Mouse (Mus musculus): ENCODE measurements at regions not wholly inside any gene's neighbourhood (a gene's known extent, or its start where the extent isn't known, plus 50 kb on each side); places are given as distances from the start of the nearest gene placed in this dataset.

- DNase-seq: no peak
- intact Hi-C loops (cut with DNase I; ENCODE audit: low total_unique reads): no loop called here
These were observed 623.0 kb upstream of the Cdh11 start for GRCm38 (mm10) chr8:103408411-103408810.

- no peak for DNase-seq
- intact Hi-C loops (cut with DNase I; ENCODE audit: low total_unique reads): no loop called here
These were observed 623.7 kb upstream of the Cdh11 start for GRCm38 (mm10) chr8:103409121-103409551.

DNA sequence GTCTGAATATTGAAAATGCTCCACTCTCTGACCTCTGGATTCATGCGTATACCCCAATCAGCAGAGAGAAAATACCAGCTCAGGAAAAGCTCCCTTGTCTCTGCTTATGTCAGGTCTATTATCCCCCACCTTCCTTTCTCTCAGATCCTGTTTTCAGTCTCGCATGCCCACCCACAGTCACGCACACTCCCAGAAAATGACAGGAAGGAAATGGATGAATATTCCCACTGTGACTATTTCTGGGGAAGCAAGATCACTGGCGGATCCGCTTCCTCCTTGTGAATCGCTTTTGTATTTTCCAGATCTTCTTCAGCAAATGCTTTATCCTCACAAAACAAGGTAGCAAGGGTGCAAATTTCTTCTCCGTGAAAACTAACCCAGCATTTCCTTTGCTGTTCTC is 627.3 kb upstream of the Cdh11 start:
- no peak for DNase-seq
- intact Hi-C loops (cut with DNase I; ENCODE audit: low total_unique reads): no loop called here

- DNase-seq: no peak
- intact Hi-C loops (cut with DNase I; ENCODE audit: low total_unique reads): no loop called here
These were observed 628.4 kb upstream of the Cdh11 start for GRCm38 (mm10) chr8:103413589-103414575.

- no peak for DNase-seq
These were observed 637.0 kb upstream of the Cdh11 start for GRCm38 (mm10) chr8:103422313-103422973.

DNA sequence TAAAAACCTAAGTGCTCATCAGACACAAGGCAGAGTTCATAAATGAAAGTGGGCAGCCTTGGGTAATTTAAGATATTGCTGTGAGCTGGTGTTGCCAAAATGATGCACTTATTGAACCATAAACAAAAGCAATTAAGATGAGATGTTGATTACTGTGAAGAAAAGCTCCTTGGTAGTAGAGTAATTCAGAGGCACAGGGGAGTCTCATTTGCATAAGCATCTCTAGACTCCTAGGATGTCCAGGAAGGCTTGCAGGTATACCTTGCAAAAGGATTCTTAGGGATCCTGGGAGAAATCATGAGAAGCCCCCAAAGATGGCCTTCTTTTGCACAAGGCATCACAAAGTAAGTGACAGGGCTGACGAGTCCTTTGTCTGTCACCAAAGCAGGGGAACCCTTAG is 640.5 kb upstream of the Cdh11 start:
- DNase-seq: no peak
- intact Hi-C loops (cut with DNase I; ENCODE audit: low total_unique reads): no loop called here

More at GRCm38 (mm10) chr8:103422313-103422973, 637.0 kb upstream of the Cdh11 start:
- intact Hi-C loops (cut with DNase I; ENCODE audit: low total_unique reads): no loop called here

GRCm38 (mm10) chr8:103430874-103431492 is 645.5 kb upstream of the Cdh11 start:
- intact Hi-C loops (cut with DNase I; ENCODE audit: low total_unique reads): no loop called here

GRCm38 (mm10) chr8:103433532-103434105 is 648.2 kb upstream of the Cdh11 start:
- intact Hi-C loops (cut with DNase I; ENCODE audit: low total_unique reads): no loop called here
- DNase-seq: no peak

More at GRCm38 (mm10) chr8:103430874-103431492, 645.5 kb upstream of the Cdh11 start:
- DNase-seq: no peak

DNA sequence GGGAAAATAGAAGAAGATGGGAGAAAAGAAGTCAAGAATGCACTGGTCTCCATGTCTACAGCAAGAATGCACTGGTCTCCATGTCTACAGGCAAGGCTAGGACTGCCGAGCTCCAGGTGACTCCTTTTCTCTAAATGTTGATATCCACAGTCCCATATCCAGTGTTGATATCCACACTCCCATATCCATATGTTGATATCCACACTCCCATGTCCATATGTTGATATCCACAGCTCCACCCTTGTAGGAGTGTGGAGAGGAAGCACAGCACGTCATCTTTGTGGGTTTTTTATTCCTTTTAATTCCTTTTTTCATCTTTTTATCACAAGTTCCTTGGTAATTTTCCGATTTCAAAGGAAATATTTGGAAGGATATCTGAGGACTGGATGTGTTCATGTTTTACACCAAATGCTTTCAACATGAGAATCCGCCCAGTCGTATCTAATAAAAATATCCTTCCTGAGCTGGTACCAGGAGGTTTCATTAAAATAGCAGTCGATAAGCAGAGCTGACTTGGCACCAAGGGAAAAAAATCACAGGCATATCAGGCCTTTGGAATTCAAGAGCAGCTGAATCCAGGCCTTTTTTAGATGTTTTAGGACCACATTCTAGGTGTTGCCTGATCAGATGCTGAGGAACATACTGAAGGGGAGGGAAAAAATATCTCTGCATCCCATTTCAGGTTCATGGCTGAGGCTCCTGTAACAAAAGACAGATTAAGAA is 653.7 kb upstream of the Cdh11 start:
- intact Hi-C loops (cut with DNase I; ENCODE audit: low total_unique reads): no loop called here

DNA sequence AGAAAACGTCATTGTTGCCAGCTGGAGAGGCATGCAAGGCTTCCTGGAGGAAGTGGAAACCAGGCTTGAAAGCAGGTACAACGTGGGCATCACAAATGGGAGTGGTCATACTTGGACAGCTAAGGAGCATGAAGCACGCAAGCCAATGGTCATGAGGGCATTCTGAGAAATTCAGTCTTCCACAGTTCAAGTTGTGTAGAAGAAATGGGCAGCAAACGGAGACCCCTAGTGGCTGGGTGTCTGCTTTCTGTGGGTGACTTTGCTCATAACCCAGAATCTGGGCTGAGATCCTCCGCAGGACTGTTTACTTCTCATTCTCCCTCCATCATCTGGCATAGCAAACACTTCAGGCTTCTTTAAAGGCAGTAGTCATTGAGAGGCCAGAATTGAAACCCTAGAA is 655.7 kb upstream of the Cdh11 start:
- DNase-seq: no peak
- intact Hi-C loops (cut with DNase I; ENCODE audit: low total_unique reads): no loop called here

More for the DNA sequence above, 653.7 kb upstream of the Cdh11 start:
- no peak for DNase-seq

- DNase-seq: no peak
- intact Hi-C loops (cut with DNase I; ENCODE audit: low total_unique reads): no loop called here
These were observed 657.1 kb upstream of the Cdh11 start for GRCm38 (mm10) chr8:103442420-103443125.

DNA sequence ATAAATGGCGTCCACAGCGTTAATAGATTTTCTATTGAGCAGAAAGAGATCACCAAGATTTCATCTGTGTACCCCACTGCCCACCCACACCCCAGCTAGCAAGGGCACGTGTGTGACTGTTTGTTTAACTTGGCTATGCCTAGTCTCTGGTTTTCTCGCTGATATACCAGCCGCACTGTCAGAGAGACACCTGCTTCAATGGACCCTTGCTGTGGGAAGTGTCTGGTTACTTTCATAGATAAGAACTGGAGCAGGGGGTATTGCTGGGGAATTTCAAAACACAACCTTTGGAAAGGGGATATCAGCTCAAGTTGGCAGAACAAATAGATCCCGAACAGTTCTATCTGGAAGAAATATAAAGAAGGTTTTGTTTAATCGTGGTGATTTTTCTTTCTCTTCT is 656.8 kb upstream of the Cdh5 start:
- DNase-seq: no peak
- intact Hi-C loops (cut with DNase I; ENCODE audit: low total_unique reads): no loop called here

DNA sequence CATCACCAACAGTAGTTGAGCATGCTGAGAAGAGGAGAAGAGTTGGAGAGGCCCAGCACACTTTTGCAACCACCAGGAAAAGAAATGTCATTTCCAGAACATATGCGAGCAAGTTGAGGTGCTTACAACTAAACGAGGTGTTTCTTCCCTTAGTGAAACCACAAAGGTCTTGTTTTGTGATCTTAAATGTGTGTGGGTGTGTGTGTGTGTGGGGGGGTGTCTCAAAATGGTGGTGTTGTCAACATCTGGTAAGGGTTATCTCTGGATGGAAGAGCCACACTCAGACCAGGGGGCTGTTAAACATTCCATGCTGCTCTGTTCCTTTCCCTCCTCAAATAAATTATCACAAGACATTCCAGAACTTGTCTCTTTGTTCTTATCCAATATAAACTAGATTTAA is 656.0 kb upstream of the Cdh5 start:
- intact Hi-C loops (cut with DNase I; ENCODE audit: low total_unique reads): no loop called here

GRCm38 (mm10) chr8:103447916-103448315 is 653.5 kb upstream of the Cdh5 start:
- no peak for DNase-seq
- intact Hi-C loops (cut with DNase I; ENCODE audit: low total_unique reads): no loop called here

More for the DNA sequence above, 656.0 kb upstream of the Cdh5 start:
- DNase-seq: no peak

DNA sequence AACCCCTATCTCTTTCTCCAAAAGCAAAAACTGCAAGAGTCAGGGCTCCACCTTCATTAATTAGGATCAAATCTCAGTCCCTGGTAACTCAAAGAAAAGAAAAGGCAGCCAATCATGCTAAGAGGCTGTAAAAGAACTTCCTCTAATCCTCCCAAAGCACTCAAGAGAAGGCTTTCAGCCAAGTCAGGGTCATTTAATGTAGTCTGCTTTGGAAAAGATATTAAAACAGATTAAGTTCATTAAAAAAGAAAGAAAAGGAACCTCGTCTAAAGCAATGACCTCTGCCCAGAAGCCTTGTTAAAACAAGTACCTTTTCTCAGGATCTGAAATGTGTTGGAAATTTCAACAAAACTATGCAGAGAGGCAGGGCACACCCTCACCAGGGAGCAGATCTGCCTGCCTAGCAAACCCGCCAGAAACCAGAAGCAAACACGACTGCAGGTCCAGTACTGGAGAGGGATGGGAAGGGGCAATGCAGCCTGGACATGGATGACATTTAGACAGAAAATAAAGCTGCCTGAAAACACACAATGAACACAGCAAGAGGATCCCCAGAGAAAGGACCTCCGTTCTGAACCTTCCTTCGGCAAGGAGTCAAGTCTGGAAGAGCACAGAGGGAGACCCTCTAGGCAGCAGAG is 649.9 kb upstream of the Cdh5 start:
- DNase-seq: no peak
- intact Hi-C loops (cut with DNase I; ENCODE audit: low total_unique reads): no loop called here

DNA sequence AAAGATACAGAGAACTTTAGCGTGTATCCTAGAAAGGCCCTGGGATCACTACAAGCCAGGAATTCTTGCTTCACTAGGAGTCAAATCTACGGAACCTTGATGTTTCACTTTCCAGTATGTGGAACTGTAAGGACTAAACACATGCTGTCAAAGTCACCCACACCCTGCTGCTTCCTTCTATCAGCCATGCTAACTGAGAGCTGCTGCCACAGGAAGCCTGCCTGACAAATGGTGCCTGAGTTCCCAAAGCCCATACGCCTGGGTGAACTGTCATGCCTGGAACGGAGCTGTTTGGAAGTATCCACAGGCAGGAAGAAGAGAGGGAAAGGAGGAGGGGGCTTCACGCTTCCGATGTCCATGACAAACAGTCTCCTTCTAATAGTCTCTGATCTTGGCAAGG is 644.2 kb upstream of the Cdh5 start:
- intact Hi-C loops (cut with DNase I; ENCODE audit: low total_unique reads): no loop called here
- no peak for DNase-seq

GRCm38 (mm10) chr8:103463557-103463956 is 637.9 kb upstream of the Cdh5 start:
- intact Hi-C loops (cut with DNase I; ENCODE audit: low total_unique reads): no loop called here
- no peak for DNase-seq

DNA sequence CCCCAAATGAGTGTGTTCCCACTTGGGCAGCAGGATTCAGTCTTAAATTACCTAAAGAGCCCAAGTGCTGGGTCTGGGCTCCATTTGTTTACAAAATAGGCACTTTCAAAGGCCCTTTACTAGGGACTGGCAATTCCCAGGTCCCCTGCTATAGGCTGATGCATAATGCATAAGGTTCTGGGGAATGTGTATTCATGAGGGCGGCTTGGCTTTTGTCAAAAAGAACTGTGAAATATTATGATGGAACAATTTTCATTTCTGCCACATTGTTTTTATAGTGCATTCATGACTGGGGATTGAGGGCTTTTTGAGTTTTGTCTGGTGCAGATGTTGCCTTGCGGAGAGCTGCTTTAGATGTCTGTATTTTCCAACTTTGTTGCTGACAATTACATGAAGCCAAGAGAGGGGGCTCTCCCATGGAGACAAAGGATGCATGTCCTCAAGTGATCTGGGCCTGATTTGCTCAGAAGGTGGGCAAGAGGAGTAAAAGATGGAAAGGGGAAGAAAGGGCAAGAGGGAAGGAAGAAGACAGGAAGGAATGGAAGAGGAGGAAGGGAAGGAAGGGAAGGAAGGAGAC is 636.6 kb upstream of the Cdh5 start:
- intact Hi-C loops (cut with DNase I; ENCODE audit: low total_unique reads): no loop called here
- DNase-seq: no peak
